Mouse (Mus musculus): ENCODE measurements around the gene Ulk2. TPM values are rescaled to one million over a fixed set of nuclear protein-coding genes. Genes with fewer than 3 reads are reported as not detected.

Gene Ulk2
- 10.4 and 13.0 TPM in 2 replicates for polyA plus RNA-seq (2015; fragmentation: Nextera tagmentation; extraction: Ambion mirVana)

- Histone ChIP-seq H3K4me3 (peak within 1 kb of the TSS; percentile 93), H3K4me1 (replicated peaks) (peaks cover 9% of the 10 kb centered on the region), H3K27ac (peak within 1 kb of the TSS; percentile 95), H3K36me3 (no peaks in the 10 kb centered on the region), H3K4me2 (peak within 1 kb of the TSS; percentile 74), H3K27me3 (no peaks in the 10 kb centered on the region), H3K9ac (peak within 1 kb of the TSS; percentile 99), H3K9me3 (replicated peaks) (no peaks in the 10 kb centered on the region)
- ATAC-seq (replicated peaks; ENCODE audit: insufficient number of reproducible peaks, insufficient read depth, low FRiP score, low read depth): peak; percentile 88
- under 1% methylated on average over 57 of the region's 58 CpGs for WGBS
Measured at GRCm38 (mm10) chr11:61854988-61855411, at the start of gene Ulk2. Gene Ulk2 (minus strand): TSS chr11:61855073.

GRCm38 (mm10) chr11:61882183-61882582, 27.3 kb upstream of the Ulk2 start:
- no peak overlapping the region for H3K27ac ChIP-seq
- no peaks in the 10 kb centered on the region for H3K9me3 ChIP-seq (replicated peaks)
- no peak overlapping the region for H3K4me3 ChIP-seq
- peaks cover 44% of the 10 kb centered on the region for H3K36me3 ChIP-seq
- WGBS: 76% methylated on average over 5 of the region's 5 CpGs
- no peak overlapping the region for H3K4me2 ChIP-seq
- H3K4me1 ChIP-seq (replicated peaks): no peaks in the 10 kb centered on the region
- no peaks in the 10 kb centered on the region for H3K27me3 ChIP-seq
- H3K9ac ChIP-seq: no peak overlapping the region
- ATAC-seq (replicated peaks; ENCODE audit: insufficient number of reproducible peaks, insufficient read depth, low FRiP score, low read depth): no peak

GRCm38 (mm10) chr11:61879921-61880320, 25.0 kb upstream of the Ulk2 start:
- ATAC-seq (replicated peaks; ENCODE audit: insufficient number of reproducible peaks, insufficient read depth, low FRiP score, low read depth): no peak
- H3K27ac ChIP-seq: no peak overlapping the region
- no peaks in the 10 kb centered on the region for H3K27me3 ChIP-seq
- H3K9ac ChIP-seq: no peak overlapping the region
- H3K36me3 ChIP-seq: peaks cover 44% of the 10 kb centered on the region
- no peak overlapping the region for H3K4me3 ChIP-seq
- H3K4me1 ChIP-seq (replicated peaks): no peaks in the 10 kb centered on the region
- H3K4me2 ChIP-seq: no peak overlapping the region
- no peaks in the 10 kb centered on the region for H3K9me3 ChIP-seq (replicated peaks)

- H3K27me3 ChIP-seq: no peaks in the 10 kb centered on the region
- no peak overlapping the region for H3K4me3 ChIP-seq
- no peak for ATAC-seq (replicated peaks; ENCODE audit: insufficient number of reproducible peaks, insufficient read depth, low FRiP score, low read depth)
- H3K4me2 ChIP-seq: no peak overlapping the region
- no peak overlapping the region for H3K9ac ChIP-seq
- H3K9me3 ChIP-seq (replicated peaks): no peaks in the 10 kb centered on the region
- peaks cover 62% of the 10 kb centered on the region for H3K36me3 ChIP-seq
- no peaks in the 10 kb centered on the region for H3K4me1 ChIP-seq (replicated peaks)
- WGBS: 90% methylated on average over 5 of the region's 5 CpGs
- no peak overlapping the region for H3K27ac ChIP-seq
Measured at GRCm38 (mm10) chr11:61871881-61872280, 17.0 kb upstream of the Ulk2 start.

GRCm38 (mm10) chr11:61866856-61867255, 12.0 kb upstream of the Ulk2 start:
- Histone ChIP-seq H3K27ac (no peak overlapping the region), H3K4me3 (no peak overlapping the region), H3K4me2 (no peak overlapping the region), H3K4me1 (replicated peaks) (0 out of 2 replicates have a peak, but pooled peaks cover 2% of the 10 kb centered on the region), H3K27me3 (no peaks in the 10 kb centered on the region), H3K9ac (no peak overlapping the region), H3K9me3 (replicated peaks) (no peaks in the 10 kb centered on the region), H3K36me3 (peaks cover 22% of the 10 kb centered on the region)
- no peak for ATAC-seq (replicated peaks; ENCODE audit: insufficient number of reproducible peaks, insufficient read depth, low FRiP score, low read depth)

GRCm38 (mm10) chr11:61861781-61862547, 7.1 kb upstream of the Ulk2 start:
- WGBS: 64% methylated on average over 6 of the region's 6 CpGs
- H3K4me3 ChIP-seq: no peak overlapping the region

GRCm38 (mm10) chr11:61859316-61859715, 4.4 kb upstream of the Ulk2 start:
- Histone ChIP-seq H3K36me3 (no peaks in the 10 kb centered on the region), H3K27ac (no peak overlapping the region), H3K4me2 (no peak overlapping the region), H3K9me3 (replicated peaks) (no peaks in the 10 kb centered on the region), H3K4me3 (no peak overlapping the region), H3K27me3 (no peaks in the 10 kb centered on the region), H3K4me1 (replicated peaks) (peaks cover 7% of the 10 kb centered on the region), H3K9ac (no peak overlapping the region)
- no peak for ATAC-seq (replicated peaks; ENCODE audit: insufficient number of reproducible peaks, insufficient read depth, low FRiP score, low read depth)
- WGBS: 79% methylated on average over 1 of the region's 1 CpGs

More at GRCm38 (mm10) chr11:61861781-61862547, 7.1 kb upstream of the Ulk2 start:
- Histone ChIP-seq H3K27ac (no peak overlapping the region), H3K4me1 (replicated peaks) (peaks cover 3% of the 10 kb centered on the region; the same call in 1 of the 2 replicates), H3K4me2 (no peak overlapping the region), H3K27me3 (no peaks in the 10 kb centered on the region), H3K9me3 (replicated peaks) (no peaks in the 10 kb centered on the region), H3K9ac (no peak overlapping the region), H3K36me3 (no peaks in the 10 kb centered on the region)
- no peak for ATAC-seq (replicated peaks; ENCODE audit: insufficient number of reproducible peaks, insufficient read depth, low FRiP score, low read depth)

- ATAC-seq (replicated peaks; ENCODE audit: insufficient number of reproducible peaks, insufficient read depth, low FRiP score, low read depth): no peak
- peaks cover 9% of the 10 kb centered on the region for H3K4me1 ChIP-seq (replicated peaks)
- H3K27ac ChIP-seq: peak overlapping the region; percentile 95
- peak overlapping the region; percentile 74 for H3K4me2 ChIP-seq
- H3K27me3 ChIP-seq: no peaks in the 10 kb centered on the region
- 45% methylated on average over 6 of the region's 6 CpGs for WGBS
- H3K4me3 ChIP-seq: peak overlapping the region; percentile 93
- peak overlapping the region; percentile 99 for H3K9ac ChIP-seq
- no peaks in the 10 kb centered on the region for H3K36me3 ChIP-seq
- H3K9me3 ChIP-seq (replicated peaks): no peaks in the 10 kb centered on the region
Measured at GRCm38 (mm10) chr11:61855539-61855938, 666 bp upstream of the Ulk2 start.

- ATAC-seq (replicated peaks; ENCODE audit: insufficient number of reproducible peaks, insufficient read depth, low FRiP score, low read depth): peak; percentile 86
- Histone ChIP-seq H3K4me2 (peak overlapping the region; percentile 74), H3K27ac (peak overlapping the region; percentile 95), H3K9me3 (replicated peaks) (no peaks in the 10 kb centered on the region), H3K36me3 (no peaks in the 10 kb centered on the region), H3K4me3 (peak overlapping the region; percentile 93), H3K9ac (peak overlapping the region; percentile 99), H3K27me3 (no peaks in the 10 kb centered on the region), H3K4me1 (replicated peaks) (peaks cover 9% of the 10 kb centered on the region)
- under 1% methylated on average over 78 of the region's 87 CpGs for WGBS
Measured at GRCm38 (mm10) chr11:61854211-61854987, 474 bp downstream of the Ulk2 start.

GRCm38 (mm10) chr11:61853659-61854058, 1.2 kb downstream of the Ulk2 start:
- Histone ChIP-seq H3K4me3 (peak overlapping the region; percentile 93), H3K9me3 (replicated peaks) (no peaks in the 10 kb centered on the region), H3K9ac (peak overlapping the region; percentile 99), H3K4me2 (peak overlapping the region; percentile 74), H3K36me3 (no peaks in the 10 kb centered on the region), H3K4me1 (replicated peaks) (peaks cover 9% of the 10 kb centered on the region), H3K27me3 (no peaks in the 10 kb centered on the region), H3K27ac (peak overlapping the region; percentile 95)
- no peak for ATAC-seq (replicated peaks; ENCODE audit: insufficient number of reproducible peaks, insufficient read depth, low FRiP score, low read depth)
- WGBS: 13% methylated on average over 5 of the region's 5 CpGs

- Histone ChIP-seq H3K27ac (no peak overlapping the region), H3K27me3 (no peaks in the 10 kb centered on the region), H3K4me1 (replicated peaks) (peaks cover 9% of the 10 kb centered on the region), H3K4me3 (no peak overlapping the region), H3K4me2 (no peak overlapping the region), H3K36me3 (no peaks in the 10 kb centered on the region), H3K9me3 (replicated peaks) (no peaks in the 10 kb centered on the region), H3K9ac (no peak overlapping the region)
- ATAC-seq (replicated peaks; ENCODE audit: insufficient number of reproducible peaks, insufficient read depth, low FRiP score, low read depth): no peak
Measured at GRCm38 (mm10) chr11:61852916-61853315, 2.0 kb downstream of the Ulk2 start.

Data from heart, embryonic 15.5 days (tissue).